Mouse (Mus musculus) myocyte (in vitro differentiated cells): ENCODE data around the gene Pls1. TPM values are rescaled to one million over a fixed set of nuclear protein-coding genes. Genes with fewer than 3 reads are reported as not detected.

Experiments
- H3K27me3 ChIP-seq: one replicate; pipeline ENCODE4 v1.6.1; 2011; ENCODE audit not compliant: control insufficient read depth, insufficient read depth, insufficient read length
- H3K36me3 ChIP-seq: one replicate; pipeline ENCODE4 v1.6.1; 2011; ENCODE audit not compliant: control insufficient read depth, insufficient read depth
- H3K4me2 ChIP-seq: one replicate; pipeline ENCODE4 v1.6.1; 2011; ENCODE audit warnings: low read depth, control low read depth
- H3K4me3 ChIP-seq: one replicate; pipeline ENCODE4 v1.5.1; 2011; ENCODE audit warnings: mild to moderate bottlenecking, control low read depth, moderate library complexity
- H3K79me2 ChIP-seq: one replicate; pipeline ENCODE4 v1.6.1; 2011; ENCODE audit not compliant: control insufficient read depth, insufficient read depth
- H3ac ChIP-seq: one replicate; pipeline ENCODE4 v1.6.1; 2011; ENCODE audit not compliant: control insufficient read depth, insufficient read length
- CEBPB ChIP-seq: IDR thresholded peaks from 2 replicates; pipeline ENCODE4 v1.6.1; 2011; ENCODE audit warnings: mild to moderate bottlenecking, moderate library complexity; ENCODE audit not compliant: poor library complexity, insufficient read depth, severe bottlenecking
- E2F4 ChIP-seq: IDR thresholded peaks from one replicate; pipeline ENCODE4 v1.6.1; 2011; ENCODE audit warnings: mild to moderate bottlenecking, control low read depth, moderate library complexity; ENCODE audit not compliant: insufficient read depth
- MAX ChIP-seq: IDR thresholded peaks from one replicate; pipeline ENCODE4 v1.6.1; 2011; ENCODE audit warnings: low read depth, mild to moderate bottlenecking, control low read depth
- MYOD1 ChIP-seq, 3 experiments: IDR thresholded peaks; one replicate each; pipeline ENCODE4 v1.6.1; 2011; ENCODE audit warnings: control low read depth in 2 of 3, low read depth in 2 of 3, mild to moderate bottlenecking in 2 of 3, moderate library complexity in 1 of 3; ENCODE audit not compliant: insufficient read length in 2 of 3, control insufficient read depth in 1 of 3
- MYOG ChIP-seq, 3 experiments: IDR thresholded peaks; one replicate each; pipeline ENCODE4 v1.6.1; 2011; ENCODE audit warnings: control low read depth in 2 of 3, low read depth in 2 of 3, mild to moderate bottlenecking in 2 of 3; ENCODE audit not compliant: insufficient read length in 2 of 3, control insufficient read depth in 1 of 3, insufficient read depth in 1 of 3
- POLR2A ChIP-seq: IDR thresholded peaks from one replicate; pipeline ENCODE4 v1.6.1; 2011; ENCODE audit warnings: low read depth, mild to moderate bottlenecking, control low read depth, moderate library complexity; ENCODE audit not compliant: insufficient read length
- POLR2AphosphoS2 ChIP-seq: IDR thresholded peaks from one replicate; pipeline ENCODE4 v1.6.1; 2011; ENCODE audit warnings: low read depth, control low read depth; ENCODE audit not compliant: insufficient read length
- REST ChIP-seq: IDR thresholded peaks from one replicate; pipeline ENCODE4 v1.6.1; 2011; ENCODE audit warnings: mild to moderate bottlenecking, control low read depth, moderate library complexity; ENCODE audit not compliant: insufficient read depth, insufficient read length
- SRF ChIP-seq: IDR thresholded peaks from one replicate; pipeline ENCODE4 v1.6.1; 2011; ENCODE audit warnings: low read depth; ENCODE audit not compliant: control insufficient read depth, insufficient read length
- TCF12 ChIP-seq: IDR thresholded peaks from one replicate; pipeline ENCODE4 v1.6.1; 2011; ENCODE audit warnings: mild to moderate bottlenecking, control low read depth; ENCODE audit not compliant: poor library complexity, insufficient read depth, severe bottlenecking
- TCF3 ChIP-seq: IDR thresholded peaks from one replicate; pipeline ENCODE4 v1.6.1; 2011; ENCODE audit warnings: low read depth, control low read depth; ENCODE audit not compliant: insufficient read length
- USF1 ChIP-seq: IDR thresholded peaks from one replicate; pipeline ENCODE4 v1.6.1; 2011; ENCODE audit warnings: low read depth, mild to moderate bottlenecking, control low read depth, moderate library complexity
- polyA plus RNA-seq: library from polyadenylated mRNA; unstranded; fragments of >200 nt; fragmentation: generic; extraction: Trizol; gene quantifications from one replicate; pipeline ENCODE4 v1.2.1, GENCODE M21; 2012; ENCODE audit warnings: missing spikeins

The Pls1 gene
- polyA plus RNA-seq, 1 experiment = not detected

DNA sequence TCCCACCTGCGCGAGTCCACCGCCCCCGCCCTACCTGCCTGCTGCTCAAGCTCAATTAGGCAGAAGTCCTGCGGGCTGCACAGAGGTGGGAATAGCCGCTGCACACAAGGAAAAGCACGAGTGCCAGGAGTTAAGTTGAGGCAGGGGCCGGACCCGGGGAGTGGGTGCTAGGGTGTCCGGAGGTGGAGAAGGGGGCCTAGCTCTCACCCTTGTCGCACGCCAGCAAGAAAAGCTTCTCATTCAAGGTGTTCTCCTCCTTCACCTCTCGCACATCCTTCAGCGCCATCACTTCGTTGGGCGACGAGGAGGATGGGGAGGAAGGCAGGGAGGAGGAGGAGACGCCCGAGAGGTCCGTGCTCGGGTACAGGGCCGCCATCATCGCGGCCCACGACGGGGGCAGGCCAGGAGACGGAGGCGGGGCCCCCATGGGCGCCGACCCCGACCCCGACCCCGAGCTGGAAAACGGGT is 95.6 kb downstream of the Pls1 start:
- Histone ChIP-seq H3K4me2 (peak overlapping the region; percentile 80), H3K27me3 (peaks cover 14% of the 10 kb centered on the region), H3K4me3 (peak overlapping the region; percentile 26), H3K79me2 (no peaks in the 10 kb centered on the region), H3K36me3 (no peaks in the 10 kb centered on the region), H3ac (peak overlapping the region; percentile 58)
- TF ChIP-seq USF1 (no peak), MAX (no peak), REST (no peak), SRF (no peak), E2F4 (no peak), POLR2A (no peak)

DNA sequence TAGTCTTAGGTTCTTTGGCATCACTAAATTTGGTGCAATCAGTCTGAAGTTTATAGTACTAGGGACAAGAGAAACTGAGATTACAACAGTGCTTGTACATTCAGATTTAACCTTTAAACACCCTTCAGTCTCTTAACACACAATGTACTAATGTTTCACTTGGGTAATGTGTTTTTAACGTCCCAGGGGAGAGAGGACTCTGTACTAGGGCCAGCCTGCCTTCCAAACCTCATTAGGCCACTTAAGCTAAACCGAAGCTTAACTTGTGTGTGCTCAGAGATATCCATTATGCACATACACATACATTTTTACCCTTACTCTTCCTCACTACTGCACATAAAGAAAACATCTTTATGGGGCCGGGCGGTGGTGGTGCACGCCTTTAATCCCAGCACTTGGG is 97.8 kb downstream of the Pls1 start:
- no peak overlapping the region for H3K4me3 ChIP-seq
- H3ac ChIP-seq = no peak overlapping the region
- no peaks in the 10 kb centered on the region for H3K79me2 ChIP-seq
- TF ChIP-seq CEBPB = no peak
- no peak for TF ChIP-seq E2F4
- no peak for TF ChIP-seq POLR2AphosphoS2
- no peak for TF ChIP-seq MYOG (IDR thresholded peaks at IDR 0.05; ENCODE audit: control insufficient read depth in 1 of 3, insufficient read depth in 1 of 3, insufficient read length in 2 of 3, low read depth in 2 of 3)
- no peak for TF ChIP-seq MAX
- TF ChIP-seq USF1 = no peak
- no peak for TF ChIP-seq TCF3
- TF ChIP-seq REST = no peak
- no peak for TF ChIP-seq TCF12
- TF ChIP-seq POLR2A = no peak
- TF ChIP-seq SRF = no peak
- no peak for TF ChIP-seq MYOD1 (IDR thresholded peaks at IDR 0.05; ENCODE audit: control insufficient read depth in 1 of 3, insufficient read length in 2 of 3, low read depth in 2 of 3)
- no peak overlapping the region for H3K4me2 ChIP-seq
- peaks cover 9% of the 10 kb centered on the region for H3K27me3 ChIP-seq
- H3K36me3 ChIP-seq = no peaks in the 10 kb centered on the region

DNA sequence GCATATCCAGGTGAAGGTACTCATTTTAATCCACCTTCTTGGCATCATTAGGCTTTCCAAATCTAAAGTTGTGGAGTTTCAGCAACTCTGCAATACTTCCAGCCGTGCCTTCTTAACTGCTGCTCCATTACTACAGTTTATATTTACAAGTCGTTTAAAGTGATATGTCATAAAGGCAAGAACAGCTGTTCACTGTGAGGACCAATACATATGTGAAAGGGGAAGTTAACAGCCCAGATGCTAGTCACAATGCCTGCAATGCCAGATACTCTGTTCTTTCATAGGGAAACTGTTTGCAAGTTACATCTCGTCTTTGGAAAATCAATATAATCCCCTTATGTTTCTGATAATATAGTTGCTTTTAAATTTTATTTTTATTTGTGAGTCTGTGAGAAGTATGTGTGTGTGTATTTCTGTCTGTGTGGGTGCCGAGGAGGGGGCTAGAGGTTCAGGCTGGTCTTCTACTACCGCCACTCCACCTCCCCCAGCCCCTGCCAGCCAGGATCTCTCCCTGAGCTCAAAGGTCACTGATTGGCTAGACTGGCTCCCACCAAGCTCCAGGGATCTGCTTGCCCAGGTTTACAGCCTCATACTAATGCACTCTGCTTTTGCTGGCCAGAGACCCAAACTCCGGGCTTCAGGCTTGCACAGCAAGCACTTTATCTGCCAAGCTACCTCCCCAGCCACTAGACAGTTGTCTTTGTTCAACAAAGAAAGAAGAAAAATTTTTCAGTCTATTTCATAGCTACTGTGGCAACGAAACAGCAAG is 100.1 kb downstream of the Pls1 start:
- Histone ChIP-seq H3ac (no peak overlapping the region), H3K79me2 (no peaks in the 10 kb centered on the region), H3K27me3 (peaks cover 8% of the 10 kb centered on the region), H3K36me3 (no peaks in the 10 kb centered on the region), H3K4me3 (no peak overlapping the region), H3K4me2 (no peak overlapping the region)
- no peak for TF ChIP-seq MYOG (IDR thresholded peaks at IDR 0.05; ENCODE audit: control insufficient read depth in 1 of 3, insufficient read depth in 1 of 3, insufficient read length in 2 of 3, low read depth in 2 of 3)
- TF ChIP-seq REST = no peak
- TF ChIP-seq POLR2A = no peak
- TF ChIP-seq CEBPB = no peak
- no peak for TF ChIP-seq TCF3
- TF ChIP-seq MYOD1 (IDR thresholded peaks at IDR 0.05; ENCODE audit: control insufficient read depth in 1 of 3, insufficient read length in 2 of 3, low read depth in 2 of 3) = no peak
- TF ChIP-seq MAX = no peak
- TF ChIP-seq TCF12 = no peak
- no peak for TF ChIP-seq POLR2AphosphoS2
- TF ChIP-seq USF1 = no peak
- TF ChIP-seq SRF = no peak
- no peak for TF ChIP-seq E2F4

DNA sequence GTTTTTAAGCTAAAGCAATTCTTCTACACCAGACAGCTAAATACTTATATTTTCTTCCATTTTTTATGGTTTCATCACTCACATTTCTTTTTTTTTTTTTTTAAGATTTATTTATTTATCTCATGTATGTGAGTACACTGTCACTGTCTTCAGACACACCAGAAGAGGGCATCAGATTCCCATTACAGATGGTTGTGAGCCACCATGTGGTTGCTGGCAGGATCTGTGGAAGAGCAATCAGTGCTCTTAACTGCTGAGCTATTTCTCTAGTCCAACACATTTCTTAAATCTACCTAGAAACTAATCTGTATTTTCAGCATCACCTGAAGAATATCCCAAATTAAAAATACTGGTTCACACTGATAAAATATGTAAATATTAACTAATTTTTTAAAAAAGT is 108.9 kb downstream of the Pls1 start:
- Histone ChIP-seq H3K79me2 (no peaks in the 10 kb centered on the region), H3K4me3 (no peak overlapping the region), H3K27me3 (no peaks in the 10 kb centered on the region), H3K36me3 (no peaks in the 10 kb centered on the region), H3ac (no peak overlapping the region), H3K4me2 (no peak overlapping the region)
- TF ChIP-seq POLR2A (no peak), POLR2AphosphoS2 (no peak), TCF3 (no peak), REST (no peak), CEBPB (no peak), USF1 (no peak), MYOD1 (IDR thresholded peaks at IDR 0.05; ENCODE audit: control insufficient read depth in 1 of 3, insufficient read length in 2 of 3, low read depth in 2 of 3) (no peak), MYOG (IDR thresholded peaks at IDR 0.05; ENCODE audit: control insufficient read depth in 1 of 3, insufficient read depth in 1 of 3, insufficient read length in 2 of 3, low read depth in 2 of 3) (no peak), TCF12 (no peak), E2F4 (no peak), SRF (no peak), MAX (no peak)

DNA sequence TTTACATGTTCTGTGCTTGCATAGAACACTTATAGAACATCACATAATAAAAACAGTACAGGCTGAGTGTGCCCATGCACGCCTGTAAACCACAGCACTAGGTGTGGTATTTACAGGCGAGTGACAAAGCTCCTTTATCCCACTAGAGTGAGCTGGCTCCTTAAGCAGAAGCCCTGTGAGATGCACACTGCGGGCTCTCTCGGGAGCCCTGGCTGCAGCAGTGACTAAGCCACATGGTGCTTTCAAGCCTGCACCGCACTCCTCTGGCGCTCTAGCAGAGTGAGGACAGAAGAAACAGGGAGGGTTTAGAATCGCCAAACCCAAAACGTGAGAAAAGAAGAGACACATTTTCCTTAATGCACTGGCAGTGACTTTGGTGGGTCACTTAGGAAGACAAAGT is 132.5 kb downstream of the Pls1 start:
- Histone ChIP-seq H3K27me3 (no peaks in the 10 kb centered on the region), H3K4me2 (no peak overlapping the region), H3ac (no peak overlapping the region), H3K4me3 (no peak overlapping the region), H3K36me3 (no peaks in the 10 kb centered on the region), H3K79me2 (no peaks in the 10 kb centered on the region)
- TF ChIP-seq E2F4 = no peak
- TF ChIP-seq POLR2A = no peak
- TF ChIP-seq TCF3 = no peak
- TF ChIP-seq MYOD1 (IDR thresholded peaks at IDR 0.05; ENCODE audit: control insufficient read depth in 1 of 3, insufficient read length in 2 of 3, low read depth in 2 of 3) = no peak
- TF ChIP-seq SRF = no peak
- TF ChIP-seq TCF12 = no peak
- TF ChIP-seq CEBPB = no peak
- no peak for TF ChIP-seq REST
- no peak for TF ChIP-seq POLR2AphosphoS2
- no peak for TF ChIP-seq USF1
- TF ChIP-seq MAX = no peak
- TF ChIP-seq MYOG (IDR thresholded peaks at IDR 0.05; ENCODE audit: control insufficient read depth in 1 of 3, insufficient read depth in 1 of 3, insufficient read length in 2 of 3, low read depth in 2 of 3) = no peak
